Mouse (Mus musculus): Measurements from ENCODE around the gene Sod1. TPM values are rescaled to one million over a fixed set of nuclear protein-coding genes. Genes with fewer than 3 reads are reported as not detected.

Gene Sod1
- polyA plus RNA-seq, 1 experiment: 1,226 TPM

DNA sequence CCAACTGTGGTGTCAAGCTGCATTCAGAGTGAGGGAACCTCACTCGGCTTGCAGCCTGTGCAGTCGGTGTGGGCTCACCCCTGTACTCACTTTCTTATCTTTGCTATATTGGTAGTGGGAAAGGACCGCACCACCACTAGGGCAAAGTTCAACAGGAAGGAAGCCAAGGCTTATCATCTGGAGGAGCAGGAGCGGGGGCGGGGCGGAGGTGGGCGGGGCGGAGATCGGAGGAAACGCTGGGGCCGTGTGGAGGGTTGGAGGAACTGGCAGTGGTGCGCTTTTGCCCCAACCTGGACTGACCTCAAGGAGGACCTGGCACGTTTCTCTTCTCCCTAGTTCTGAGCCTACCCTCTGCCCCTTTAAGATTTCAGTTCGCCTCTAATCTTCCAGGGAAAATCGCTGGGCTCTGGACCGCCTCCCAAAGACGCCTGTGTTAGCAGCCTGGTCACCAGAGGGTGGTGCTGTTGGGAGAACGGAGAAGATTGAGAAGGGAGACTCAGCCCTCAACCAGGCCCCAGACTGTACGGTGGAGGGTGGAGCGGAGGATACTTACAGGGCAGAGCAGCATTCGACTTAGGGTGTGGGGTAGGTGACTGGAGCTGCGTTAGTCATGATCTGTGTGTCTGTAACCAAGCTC, 23.1 kb upstream of the Sod1 start:
- 3% methylated on average over 22 of the region's 22 CpGs for WGBS

DNA sequence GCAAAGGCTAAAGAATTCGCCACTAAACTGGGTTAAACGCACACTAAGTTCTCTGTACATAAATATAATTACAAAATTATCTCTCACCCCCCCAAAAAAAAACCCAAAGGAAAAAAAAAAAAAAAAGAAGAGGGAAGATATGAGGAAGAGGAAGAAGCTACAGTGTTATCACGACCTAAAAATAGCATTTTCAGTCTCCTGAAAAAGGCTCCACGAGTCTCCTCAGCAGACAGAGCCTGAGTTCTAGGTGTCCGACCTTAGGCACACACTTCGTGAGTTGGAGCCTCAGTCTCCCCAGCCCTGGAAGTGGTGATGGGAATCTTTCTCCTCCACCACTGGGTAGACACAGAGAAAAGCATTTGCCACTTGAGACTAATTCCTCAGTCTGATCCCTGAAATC, 21.9 kb upstream of the Sod1 start:
- H3K36me3 ChIP-seq (ENCODE audit: control insufficient read depth, insufficient read depth, low read length): no peaks in the 10 kb centered on the region
- WGBS: 90% methylated on average over 6 of the region's 6 CpGs
- peaks cover 3% of the 10 kb centered on the region; the same call in 1 of the 2 replicates for H3K4me1 ChIP-seq (ENCODE audit: control insufficient read depth, insufficient read depth, low read length)
- no peaks in the 10 kb centered on the region for H3K27me3 ChIP-seq (replicated peaks; ENCODE audit: control insufficient read depth, insufficient read depth, low read length)
- no peak overlapping the region for H3K4me3 ChIP-seq (ENCODE audit: insufficient read depth, low read depth, low read length)
- no peak for DNase-seq
- H3K27ac ChIP-seq (ENCODE audit: insufficient read depth, low read depth, low read length): no peak overlapping the region
- TF ChIP-seq POLR2A (IDR thresholded peaks at IDR 0.05; ENCODE audit: low read depth, low read length): no peak
- no peak for TF ChIP-seq CTCF (conservative IDR thresholded peaks at IDR 0.05; ENCODE audit: insufficient read depth, insufficient read length, low read depth, low read length)

More for the DNA sequence above, 23.1 kb upstream of the Sod1 start:
- peak; percentile 85 for DNase-seq
- no peak overlapping the region for H3K27ac ChIP-seq (ENCODE audit: insufficient read depth, low read depth, low read length)
- H3K4me3 ChIP-seq (ENCODE audit: insufficient read depth, low read depth, low read length): peak overlapping the region; percentile 48
- no peaks in the 10 kb centered on the region for H3K27me3 ChIP-seq (replicated peaks; ENCODE audit: control insufficient read depth, insufficient read depth, low read length)
- no peaks in the 10 kb centered on the region for H3K36me3 ChIP-seq (ENCODE audit: control insufficient read depth, insufficient read depth, low read length)
- peak; percentile 79 for TF ChIP-seq CTCF (conservative IDR thresholded peaks at IDR 0.05; ENCODE audit: insufficient read depth, insufficient read length, low read depth, low read length)
- no peak for TF ChIP-seq POLR2A (IDR thresholded peaks at IDR 0.05; ENCODE audit: low read depth, low read length)
- H3K4me1 ChIP-seq (ENCODE audit: control insufficient read depth, insufficient read depth, low read length): peaks cover 3% of the 10 kb centered on the region; the same call in 1 of the 2 replicates

GRCm38 (mm10) chr16:90199174-90199573, 21.4 kb upstream of the Sod1 start:
- H3K4me3 ChIP-seq (ENCODE audit: insufficient read depth, low read depth, low read length): no peak overlapping the region
- peak; percentile 69 for DNase-seq
- no peaks in the 10 kb centered on the region for H3K27me3 ChIP-seq (replicated peaks; ENCODE audit: control insufficient read depth, insufficient read depth, low read length)
- no peaks in the 10 kb centered on the region for H3K36me3 ChIP-seq (ENCODE audit: control insufficient read depth, insufficient read depth, low read length)
- TF ChIP-seq POLR2A (IDR thresholded peaks at IDR 0.05; ENCODE audit: low read depth, low read length) (no peak), CTCF (conservative IDR thresholded peaks at IDR 0.05; ENCODE audit: insufficient read depth, insufficient read length, low read depth, low read length) (no peak)
- H3K4me1 ChIP-seq (ENCODE audit: control insufficient read depth, insufficient read depth, low read length): peaks cover 3% of the 10 kb centered on the region; the same call in 1 of the 2 replicates
- no peak overlapping the region for H3K27ac ChIP-seq (ENCODE audit: insufficient read depth, low read depth, low read length)
- 66% methylated on average over 10 of the region's 10 CpGs for WGBS

GRCm38 (mm10) chr16:90202140-90202539, 18.4 kb upstream of the Sod1 start:
- 53% methylated on average over 19 of the region's 19 CpGs for WGBS
- no peak for TF ChIP-seq CTCF (conservative IDR thresholded peaks at IDR 0.05; ENCODE audit: insufficient read depth, insufficient read length, low read depth, low read length)
- TF ChIP-seq POLR2A (IDR thresholded peaks at IDR 0.05; ENCODE audit: low read depth, low read length): no peak
- H3K27ac ChIP-seq (ENCODE audit: insufficient read depth, low read depth, low read length): no peak overlapping the region

DNA sequence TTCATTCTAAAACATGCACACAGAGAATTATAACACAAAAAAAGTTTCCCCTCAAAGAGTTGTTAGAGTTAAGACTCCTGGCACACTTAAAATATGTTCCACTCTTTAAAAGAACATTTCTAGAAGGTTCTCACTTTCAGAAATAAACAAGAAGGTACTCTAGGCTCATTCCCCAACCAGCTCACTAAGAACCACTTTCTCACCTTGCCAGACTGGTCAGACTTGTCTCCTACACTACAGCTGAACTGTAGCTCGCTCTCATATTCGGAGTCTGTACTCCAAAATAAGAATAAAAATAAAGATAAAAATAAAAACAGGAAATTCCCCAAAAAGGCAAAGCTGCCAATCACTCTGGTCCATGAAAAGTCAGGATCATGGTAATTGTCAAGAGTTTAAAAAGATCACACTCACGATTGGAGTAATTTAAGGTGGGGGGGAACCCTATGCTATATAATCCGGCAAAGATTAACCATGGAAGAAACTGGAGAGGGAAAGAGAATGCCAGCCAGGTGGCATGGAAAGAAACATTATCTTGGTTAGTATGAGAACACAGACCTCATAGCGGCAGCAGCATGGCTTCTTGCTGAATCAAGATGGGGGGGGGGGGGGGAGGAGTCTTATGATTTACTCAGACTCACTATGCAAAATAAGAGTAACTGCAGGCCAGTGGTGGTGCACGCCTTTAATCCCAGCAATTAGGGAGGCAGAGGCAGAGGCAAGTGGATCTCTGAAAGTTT, 17.2 kb upstream of the Sod1 start:
- no peak for DNase-seq
- no peak overlapping the region for H3K4me3 ChIP-seq (ENCODE audit: insufficient read depth, low read depth, low read length)
- no peaks in the 10 kb centered on the region; the same call in 1 of the 2 replicates for H3K4me1 ChIP-seq (ENCODE audit: control insufficient read depth, insufficient read depth, low read length)
- no peak for TF ChIP-seq POLR2A (IDR thresholded peaks at IDR 0.05; ENCODE audit: low read depth, low read length)
- TF ChIP-seq CTCF (conservative IDR thresholded peaks at IDR 0.05; ENCODE audit: insufficient read depth, insufficient read length, low read depth, low read length): no peak
- no peak overlapping the region for H3K27ac ChIP-seq (ENCODE audit: insufficient read depth, low read depth, low read length)
- WGBS: 49% methylated on average over 6 of the region's 6 CpGs
- no peaks in the 10 kb centered on the region for H3K36me3 ChIP-seq (ENCODE audit: control insufficient read depth, insufficient read depth, low read length)
- H3K27me3 ChIP-seq (replicated peaks; ENCODE audit: control insufficient read depth, insufficient read depth, low read length): no peaks in the 10 kb centered on the region

More at GRCm38 (mm10) chr16:90202140-90202539, 18.4 kb upstream of the Sod1 start:
- no peak for DNase-seq
- Histone ChIP-seq H3K4me3 (ENCODE audit: insufficient read depth, low read depth, low read length) (no peak overlapping the region), H3K4me1 (ENCODE audit: control insufficient read depth, insufficient read depth, low read length) (peaks cover 3% of the 10 kb centered on the region; the same call in 1 of the 2 replicates), H3K36me3 (ENCODE audit: control insufficient read depth, insufficient read depth, low read length) (no peaks in the 10 kb centered on the region), H3K27me3 (replicated peaks; ENCODE audit: control insufficient read depth, insufficient read depth, low read length) (no peaks in the 10 kb centered on the region)

DNA sequence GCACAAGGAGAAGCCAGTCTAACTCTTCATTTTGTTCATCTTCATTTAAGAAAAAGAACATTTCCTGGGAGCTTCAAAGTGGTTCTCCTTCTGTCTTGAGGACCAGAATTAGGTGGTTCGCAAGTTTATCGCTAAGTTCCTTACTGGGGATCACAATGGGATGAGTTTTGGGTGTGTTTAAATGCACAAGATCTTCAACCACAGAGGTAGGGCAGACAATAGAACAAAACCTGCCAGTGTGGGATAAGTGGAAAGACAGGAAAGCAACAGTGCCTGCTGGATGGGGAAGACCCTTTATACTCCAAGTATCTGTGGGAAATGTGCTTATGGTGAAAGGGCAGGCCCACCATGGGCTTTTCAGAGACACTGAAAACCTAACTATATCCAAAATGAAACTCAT, 15.7 kb upstream of the Sod1 start:
- TF ChIP-seq CTCF (conservative IDR thresholded peaks at IDR 0.05; ENCODE audit: insufficient read depth, insufficient read length, low read depth, low read length) (no peak), POLR2A (IDR thresholded peaks at IDR 0.05; ENCODE audit: low read depth, low read length) (no peak)
- H3K27ac ChIP-seq (ENCODE audit: insufficient read depth, low read depth, low read length): no peak overlapping the region
- H3K4me1 ChIP-seq (ENCODE audit: control insufficient read depth, insufficient read depth, low read length): no peaks in the 10 kb centered on the region
- DNase-seq: no peak
- H3K27me3 ChIP-seq (replicated peaks; ENCODE audit: control insufficient read depth, insufficient read depth, low read length): no peaks in the 10 kb centered on the region
- no peak overlapping the region for H3K4me3 ChIP-seq (ENCODE audit: insufficient read depth, low read depth, low read length)
- 99% methylated on average over 2 of the region's 2 CpGs for WGBS
- H3K36me3 ChIP-seq (ENCODE audit: control insufficient read depth, insufficient read depth, low read length): no peaks in the 10 kb centered on the region

DNA sequence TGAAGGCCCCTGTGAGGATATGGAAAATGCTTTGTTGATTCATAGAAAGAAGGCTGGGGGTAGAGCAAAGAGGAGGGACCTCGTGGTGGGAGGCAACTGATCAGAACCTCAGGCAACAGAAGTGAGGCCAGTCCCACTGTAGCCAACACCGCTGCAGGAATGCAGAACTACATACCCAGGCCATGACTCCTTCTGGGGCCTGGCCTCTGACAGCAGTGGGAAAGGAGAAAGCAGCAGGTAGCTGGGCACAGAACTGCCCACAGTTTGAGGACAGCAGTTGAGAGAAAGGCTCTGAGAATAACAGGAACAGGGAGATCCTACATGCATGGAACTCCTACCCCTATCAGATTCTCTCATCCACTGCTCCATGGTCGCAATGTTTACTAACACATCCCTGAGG, 11.6 kb upstream of the Sod1 start:
- DNase-seq: no peak
- no peak overlapping the region for H3K4me3 ChIP-seq (ENCODE audit: insufficient read depth, low read depth, low read length)
- H3K27ac ChIP-seq (ENCODE audit: insufficient read depth, low read depth, low read length): no peak overlapping the region
- TF ChIP-seq POLR2A (IDR thresholded peaks at IDR 0.05; ENCODE audit: low read depth, low read length) (no peak), CTCF (conservative IDR thresholded peaks at IDR 0.05; ENCODE audit: insufficient read depth, insufficient read length, low read depth, low read length) (no peak)
- no peaks in the 10 kb centered on the region for H3K4me1 ChIP-seq (ENCODE audit: control insufficient read depth, insufficient read depth, low read length)
- H3K27me3 ChIP-seq (replicated peaks; ENCODE audit: control insufficient read depth, insufficient read depth, low read length): no peaks in the 10 kb centered on the region
- WGBS: 80% methylated on average over 3 of the region's 3 CpGs
- no peaks in the 10 kb centered on the region for H3K36me3 ChIP-seq (ENCODE audit: control insufficient read depth, insufficient read depth, low read length)

Measured in kidney, adult 2 months (tissue).